Mouse (Mus musculus) neural tube, embryonic 13.5 days (tissue): ENCODE data around the gene Crct1. TPM values are rescaled to one million over a fixed set of nuclear protein-coding genes. Genes with fewer than 3 reads are reported as not detected.

Experiments used
- ATAC-seq: fragments of 200-750 bp; cut with Nextera tagmentation; 2 replicates; pipeline ENCODE4 v1.8.0; 2017; ENCODE audit warnings: low read depth, mild to moderate bottlenecking, moderate TSS enrichment, moderate library complexity
- H3K27ac ChIP-seq: fragments of 300-500 bp; sonication (generic); replicated peaks from 2 replicates; pipeline ENCODE4 v1.5.1; 2015; ENCODE audit warnings: moderate library complexity, mild to moderate bottlenecking, inconsistent platforms
- H3K27me3 ChIP-seq: fragments of 300-500 bp; sonication (generic); 2 replicates; pipeline ENCODE4 v1.6.1; 2015; ENCODE audit warnings: mild to moderate bottlenecking, inconsistent platforms
- H3K36me3 ChIP-seq: fragments of 300-500 bp; sonication (generic); 2 replicates; pipeline ENCODE4 v1.6.1; 2015; ENCODE audit warnings: mild to moderate bottlenecking, inconsistent platforms
- H3K4me1 ChIP-seq: fragments of 300-500 bp; sonication (generic); replicated peaks from 2 replicates; pipeline ENCODE4 v1.6.1; 2015; ENCODE audit warnings: inconsistent platforms
- H3K4me2 ChIP-seq: fragments of 300-500 bp; sonication (generic); 2 replicates; pipeline ENCODE4 v1.6.1; 2015; ENCODE audit warnings: inconsistent platforms, mild to moderate bottlenecking, moderate library complexity
- H3K4me3 ChIP-seq: fragments of 300-500 bp; sonication (generic); 2 replicates; pipeline ENCODE4 v1.5.1; 2015; ENCODE audit warnings: mild to moderate bottlenecking, inconsistent platforms
- H3K9ac ChIP-seq: fragments of 300-500 bp; sonication (generic); 2 replicates; pipeline ENCODE4 v1.6.1; 2015; ENCODE audit warnings: moderate library complexity, mild to moderate bottlenecking, inconsistent platforms
- H3K9me3 ChIP-seq: fragments of 300-500 bp; sonication (generic); 2 replicates; pipeline ENCODE4 v1.6.1; 2016; ENCODE audit warnings: inconsistent platforms
- WGBS: fragments of 180-500 bp; shearing (Covaris S2); methylation state at CpG from one replicate; pipeline ENCODE4 v1.1.7; 2015; 5-methylcytosine and 5-hydroxymethylcytosine counted together
- polyA plus RNA-seq: library from polyadenylated mRNA; unstranded; fragments of >200 nt; fragmentation: Nextera tagmentation; extraction: Ambion mirVana; gene quantifications from 2 replicates; pipeline ENCODE4 v1.2.1, GENCODE M21; 2015

Crct1 gene
- polyA plus RNA-seq, 1 experiment from 2014 or later: not detected

DNA sequence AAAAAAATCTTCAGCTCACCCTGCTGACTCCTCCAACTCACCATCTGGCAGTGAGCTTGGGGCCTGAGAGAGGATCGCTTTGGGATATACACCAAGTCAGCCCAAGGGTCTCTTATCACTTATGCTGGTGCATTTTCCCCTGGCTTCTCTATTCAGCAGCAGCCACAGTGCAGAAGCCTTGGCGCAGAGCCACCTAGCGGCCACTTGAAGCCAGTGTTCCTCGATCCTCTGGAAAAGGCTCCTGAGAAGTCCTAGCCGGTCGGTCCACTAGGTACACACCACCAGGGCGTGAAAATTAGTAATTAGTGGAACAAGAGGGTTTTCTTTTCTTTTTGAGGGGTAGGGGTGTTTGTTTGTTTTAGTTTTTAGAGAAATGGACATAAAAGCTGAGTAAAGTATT, 16.8 kb downstream of the Crct1 start:
- 7% methylated on average over 7 of the region's 7 CpGs for WGBS
- no peaks in the 10 kb centered on the region for H3K36me3 ChIP-seq
- H3K4me3 ChIP-seq: no peak overlapping the region
- ATAC-seq: peak; percentile 91
- no peak overlapping the region for H3K27ac ChIP-seq
- no peaks in the 10 kb centered on the region for H3K9me3 ChIP-seq
- no peaks in the 10 kb centered on the region for H3K4me1 ChIP-seq
- no peak overlapping the region for H3K4me2 ChIP-seq
- no peak overlapping the region for H3K9ac ChIP-seq
- no peaks in the 10 kb centered on the region for H3K27me3 ChIP-seq

- Histone ChIP-seq H3K27me3 (no peaks in the 10 kb centered on the region), H3K9me3 (no peaks in the 10 kb centered on the region), H3K9ac (no peak within 1 kb of the TSS), H3K36me3 (no peaks in the 10 kb centered on the region), H3K4me3 (no peak within 1 kb of the TSS), H3K27ac (no peak within 1 kb of the TSS), H3K4me1 (no peaks in the 10 kb centered on the region), H3K4me2 (no peak within 1 kb of the TSS)
- no peak for ATAC-seq
These were observed 23.6 kb downstream of the Crct1 start, which contains the start of gene Lce3f for GRCm38 (mm10) chr3:92991926-92992325. Lce3f (plus strand) TSS chr3:92992226.

DNA sequence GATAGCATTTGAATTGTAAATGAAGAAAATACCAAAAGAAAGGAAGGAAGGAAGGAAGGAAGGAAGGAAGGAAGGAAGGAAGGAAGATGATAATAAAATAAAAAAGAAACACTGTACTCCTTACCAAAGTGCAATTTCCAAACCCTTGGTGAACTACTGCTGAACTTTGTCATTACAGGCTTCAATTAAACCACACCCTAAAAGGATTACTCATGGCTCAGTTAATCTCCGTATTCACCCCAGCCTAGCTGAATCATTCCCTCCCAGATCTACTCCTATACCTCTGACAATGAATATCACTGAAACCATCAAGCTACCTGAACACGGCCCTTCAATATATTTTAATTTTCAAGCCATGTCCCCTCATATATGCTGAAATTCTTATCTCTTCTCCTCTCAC, 37.0 kb downstream of the Crct1 start:
- Histone ChIP-seq H3K9me3 (no peaks in the 10 kb centered on the region), H3K4me1 (no peaks in the 10 kb centered on the region), H3K36me3 (no peaks in the 10 kb centered on the region), H3K9ac (no peak overlapping the region), H3K4me2 (no peak overlapping the region), H3K27me3 (no peaks in the 10 kb centered on the region), H3K27ac (no peak overlapping the region), H3K4me3 (no peak overlapping the region)
- ATAC-seq: no peak
- WGBS: 87% methylated on average over 2 of the region's 2 CpGs

GRCm38 (mm10) chr3:92966761-92967160, 48.7 kb downstream of the Crct1 start, which contains the start of gene Lce3e:
Lce3e (plus strand) TSS chr3:92967061.
- H3K27me3 ChIP-seq: no peaks in the 10 kb centered on the region
- no peak within 1 kb of the TSS for H3K27ac ChIP-seq
- no peak within 1 kb of the TSS for H3K4me3 ChIP-seq
- H3K4me2 ChIP-seq: no peak within 1 kb of the TSS
- WGBS: 89% methylated on average over 2 of the region's 2 CpGs
- H3K9ac ChIP-seq: no peak within 1 kb of the TSS
- H3K9me3 ChIP-seq: no peaks in the 10 kb centered on the region
- ATAC-seq: no peak
- H3K36me3 ChIP-seq: no peaks in the 10 kb centered on the region
- H3K4me1 ChIP-seq: no peaks in the 10 kb centered on the region

Other genes starting within 250 kb of the Crct1 start
- gene Lce1i, start 236.8 kb downstream of the Crct1 start, polyA plus RNA-seq: not detected in 2 replicates
- not detected in 2 replicates for gene Lce1j, start 225.2 kb downstream of the Crct1 start, polyA plus RNA-seq
- not detected in 2 replicates for gene Lce1k, start 207.8 kb downstream of the Crct1 start, polyA plus RNA-seq
- not detected in 2 replicates for gene Kprp, start 188.4 kb downstream of the Crct1 start, polyA plus RNA-seq
- gene Lce1l, start 164.4 kb downstream of the Crct1 start, polyA plus RNA-seq: not detected in 2 replicates
- not detected in 2 replicates for gene 2310050C09Rik, start 145.5 kb downstream of the Crct1 start, polyA plus RNA-seq
- gene Lce3a, start 89.5 kb downstream of the Crct1 start, polyA plus RNA-seq: not detected in 2 replicates
- gene Lce3b, start 82.7 kb downstream of the Crct1 start, polyA plus RNA-seq: not detected in 2 replicates
- not detected in 2 replicates for gene Lce3c, start 71.2 kb downstream of the Crct1 start, polyA plus RNA-seq
- not detected in 2 replicates for gene Lce3d, start 58.3 kb downstream of the Crct1 start, polyA plus RNA-seq
- not detected in 2 replicates for gene Lce3e, start 48.6 kb downstream of the Crct1 start, polyA plus RNA-seq
- 0.46 TPM in 1 of 2 replicates, not detected in the other for gene Lce3f, start 23.5 kb downstream of the Crct1 start, polyA plus RNA-seq
- gene Lce1m, start 3.4 kb upstream of the Crct1 start, polyA plus RNA-seq: not detected in 2 replicates
- not detected in 2 replicates for gene Gm4858, start 53.1 kb upstream of the Crct1 start, polyA plus RNA-seq
- not detected in 2 replicates for gene Crnn, start 129.1 kb upstream of the Crct1 start, polyA plus RNA-seq
- gene Flg2, start 181.6 kb upstream of the Crct1 start, polyA plus RNA-seq: not detected in 2 replicates